Mouse (Mus musculus) gastrocnemius, adult 2 months (tissue): ENCODE measurements at regions not wholly inside any gene's neighbourhood (a gene's known extent, or its start where the extent isn't known, plus 50 kb on each side); places are given as distances from the start of the nearest gene placed in this dataset.
A peak's percentile ranks its signal among the peaks of the same experiment; 100 is the strongest.

Experiments
- DNase-seq: peaks from one replicate; pipeline ENCODE4 v3.0.0; 2022
- H3K27ac ChIP-seq: fragments of 200-600 bp; 2 replicates; pipeline ENCODE4 v1.8.1; 2022; ENCODE audit warnings: mild to moderate bottlenecking
- H3K4me3 ChIP-seq: fragments of 200-600 bp; 2 replicates; pipeline ENCODE4 v1.8.1; 2022; ENCODE audit warnings: mild to moderate bottlenecking, moderate library complexity
- CTCF ChIP-seq: fragments of 200-600 bp; IDR thresholded peaks from 2 replicates; pipeline ENCODE4 v1.8.1; 2022; ENCODE audit warnings: antibody characterized with exemption, mild to moderate bottlenecking, moderate library complexity
- intact Hi-C: fragments of 180-260 bp; cut with DNase I; formaldehyde crosslinking; loops from one replicate; pipeline ENCODE4 v1.15.1; 2025

DNA sequence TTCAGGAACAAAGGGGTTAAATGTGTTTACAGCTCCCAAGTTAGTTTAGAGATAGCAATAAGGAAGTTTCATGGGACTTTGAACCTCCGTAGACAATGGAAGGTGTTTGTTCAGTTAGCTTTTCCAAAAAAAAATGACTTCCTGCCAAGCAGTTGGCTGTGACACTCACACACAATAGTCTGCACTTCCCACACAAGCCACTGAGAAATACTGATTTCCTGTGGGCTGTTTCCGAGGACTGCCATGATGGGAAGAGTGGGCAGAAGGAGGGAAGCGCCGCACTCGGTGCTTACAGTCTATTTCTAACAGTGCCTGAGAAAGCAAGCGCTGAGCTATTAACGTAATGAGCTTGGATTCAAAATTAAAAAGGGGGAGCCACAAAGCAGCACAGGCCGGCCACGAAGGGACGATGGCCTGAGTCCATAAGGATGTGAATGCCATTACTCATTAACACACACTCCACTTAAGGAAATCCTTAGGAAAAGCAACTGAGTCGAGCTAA is 144.4 kb upstream of the Nav3 start:
- Histone ChIP-seq H3K4me3 (peak overlapping the region; percentile 2; the same call in 1 of the 2 replicates), H3K27ac (no peak overlapping the region)
- TF ChIP-seq CTCF: no peak
- no peak for DNase-seq
- intact Hi-C loops: no loop called here

DNA sequence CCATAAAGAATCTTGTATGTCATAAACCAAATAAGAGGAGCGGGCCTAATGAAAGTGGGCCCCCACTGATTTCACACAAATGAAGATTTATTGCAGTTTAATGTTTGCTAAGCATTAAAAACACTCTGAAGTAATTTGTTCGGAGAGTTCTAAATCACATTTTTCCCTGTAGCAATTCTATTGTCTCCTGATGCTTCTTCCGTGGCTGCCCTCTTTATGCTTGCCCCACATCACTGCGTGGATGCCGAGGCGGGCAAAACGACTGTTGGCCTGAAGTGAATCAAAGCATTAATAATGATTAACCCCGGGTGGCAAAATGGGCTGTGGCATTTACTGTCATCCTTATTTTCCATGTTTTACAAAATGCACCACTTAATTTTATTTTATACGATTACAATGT is 134.9 kb upstream of the E2f7 start:
- H3K4me3 ChIP-seq: no peak overlapping the region
- intact Hi-C loops: no loop called here
- DNase-seq: no peak
- TF ChIP-seq CTCF: no peak
- H3K27ac ChIP-seq: no peak overlapping the region

DNA sequence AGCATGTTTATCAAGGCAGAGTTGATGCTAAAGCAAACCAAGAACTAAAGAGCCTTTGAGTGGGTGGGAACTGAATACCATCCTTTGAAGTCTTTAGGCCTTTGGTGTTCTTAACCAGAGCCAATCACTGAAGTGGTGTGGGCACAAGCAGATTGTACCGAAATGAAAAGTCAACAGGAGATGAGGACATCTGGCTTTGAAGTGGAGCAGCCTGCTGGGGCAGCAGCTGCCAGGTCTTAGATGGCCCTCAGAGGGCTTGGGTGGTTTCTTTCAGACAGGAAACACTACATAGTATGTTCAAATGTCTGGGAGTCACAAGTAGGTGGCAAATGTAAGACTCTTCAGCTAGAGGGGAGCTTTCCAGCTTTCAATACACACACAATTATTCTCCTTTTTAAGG is 128.2 kb upstream of the E2f7 start:
- TF ChIP-seq CTCF: no peak
- intact Hi-C loops: no loop called here
- Histone ChIP-seq H3K4me3 (no peak overlapping the region), H3K27ac (no peak overlapping the region)
- no peak for DNase-seq

DNA sequence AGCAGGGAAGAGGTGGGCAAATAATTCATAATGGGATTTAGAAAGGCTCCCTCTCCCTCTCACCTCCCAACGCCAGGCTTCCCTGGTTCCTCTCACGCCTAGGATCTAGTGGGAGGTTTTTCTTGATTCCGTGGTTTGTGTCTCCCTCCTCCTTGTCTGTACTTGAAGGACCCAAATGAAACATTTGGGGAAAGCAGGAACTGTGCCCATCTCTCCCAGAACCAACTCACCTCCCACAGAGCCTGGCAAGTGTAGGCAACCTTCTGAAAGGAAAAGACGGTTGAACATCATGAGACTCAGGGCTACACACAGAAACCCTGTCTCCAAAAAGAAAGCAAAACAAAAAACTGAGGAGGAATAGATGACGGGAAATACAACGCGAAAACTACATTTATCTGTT is 126.0 kb upstream of the E2f7 start:
- intact Hi-C loops: no loop called here
- H3K27ac ChIP-seq: no peak overlapping the region
- no peak for TF ChIP-seq CTCF
- no peak overlapping the region for H3K4me3 ChIP-seq
- DNase-seq: no peak

DNA sequence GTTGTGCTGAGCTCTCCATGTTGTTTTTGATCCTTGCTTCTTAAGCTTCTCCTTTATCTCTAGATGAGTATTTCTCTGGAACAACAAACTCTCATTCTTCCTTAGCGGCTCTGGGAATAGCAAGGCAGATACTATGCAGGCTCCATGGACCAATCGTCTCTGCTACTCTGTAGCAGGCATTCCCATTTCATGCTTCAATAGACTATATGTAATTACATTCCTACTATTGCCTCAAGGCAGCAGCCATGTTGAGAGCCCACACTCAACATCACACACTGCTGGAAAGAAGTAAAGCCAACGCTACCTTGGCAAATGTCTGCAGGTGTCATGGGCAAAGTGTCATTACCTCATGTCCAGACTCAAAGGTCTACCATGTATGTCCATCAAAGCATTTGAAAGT is 119.6 kb upstream of the E2f7 start:
- intact Hi-C loops: no loop called here
- DNase-seq: no peak
- H3K27ac ChIP-seq: no peak overlapping the region
- no peak overlapping the region for H3K4me3 ChIP-seq
- TF ChIP-seq CTCF: no peak

DNA sequence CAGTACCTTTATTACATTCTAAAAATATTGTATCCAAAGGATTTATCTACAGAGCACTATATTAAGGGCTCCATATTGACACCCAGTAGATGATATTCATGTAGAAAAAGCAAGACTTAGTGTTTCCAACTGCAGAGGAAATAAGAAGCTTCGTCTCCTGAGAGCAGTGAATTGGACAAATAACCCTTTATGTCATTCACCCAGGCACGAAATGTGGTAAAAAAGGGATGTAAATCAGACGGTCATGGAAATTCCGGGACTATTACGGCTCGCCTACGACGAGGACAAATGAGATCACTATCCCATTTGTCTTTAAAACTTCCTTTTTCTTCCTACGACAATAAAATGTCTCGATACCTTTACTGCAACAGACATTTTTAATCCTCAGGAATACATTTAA is 104.8 kb upstream of the E2f7 start:
- no peak for DNase-seq
- intact Hi-C loops: no loop called here
- Histone ChIP-seq H3K4me3 (no peak overlapping the region), H3K27ac (no peak overlapping the region)
- TF ChIP-seq CTCF: no peak

DNA sequence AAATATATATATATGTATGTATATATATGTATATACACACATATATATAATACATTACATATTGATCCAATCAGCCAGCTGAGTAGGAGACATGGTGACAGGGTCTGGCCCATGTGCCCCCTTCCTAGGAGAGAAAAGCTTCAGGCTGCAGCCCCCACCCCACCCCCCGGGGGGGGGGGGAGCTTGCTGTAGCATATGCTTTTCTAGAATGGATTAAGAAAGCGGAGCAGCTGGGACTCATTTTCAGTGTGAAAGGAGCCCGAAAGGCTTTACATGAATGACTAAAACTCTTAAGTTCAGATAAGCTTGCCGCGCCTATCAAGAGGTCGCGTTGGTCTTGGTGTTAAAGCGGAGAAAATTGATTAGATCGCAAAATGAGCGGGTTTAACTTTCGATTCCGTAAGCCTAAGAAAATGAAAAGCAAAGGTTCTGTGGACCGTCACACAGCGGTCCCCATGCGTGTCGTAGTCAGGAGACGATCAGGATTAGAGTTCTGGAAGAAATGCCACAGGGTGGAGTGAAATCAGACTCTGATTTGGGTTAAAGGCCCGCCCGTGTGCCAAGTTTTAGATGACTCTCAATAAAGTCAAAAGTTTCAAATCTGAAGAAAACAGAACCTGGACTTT is 103.1 kb upstream of the E2f7 start:
- H3K27ac ChIP-seq: no peak overlapping the region

DNA sequence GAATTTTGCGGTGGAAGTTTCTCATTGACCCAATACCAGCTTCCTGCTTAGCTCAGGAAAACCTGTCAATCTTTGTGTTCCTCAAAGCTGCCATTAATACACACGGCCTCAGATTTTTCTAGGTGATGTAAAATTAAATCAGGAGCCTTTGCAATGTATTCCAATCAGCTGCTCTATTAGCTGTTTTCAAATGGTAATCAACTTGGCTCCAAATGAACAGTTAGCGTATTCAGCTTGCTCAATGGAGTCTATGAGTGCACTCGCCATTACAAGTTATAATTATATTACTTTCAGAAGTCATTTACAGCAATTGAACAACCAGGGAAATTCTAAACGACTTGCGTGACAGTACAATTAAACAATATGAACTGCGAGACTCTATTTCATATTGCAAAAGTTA is 97.6 kb upstream of the E2f7 start:
- H3K27ac ChIP-seq: no peak overlapping the region
- intact Hi-C loops: no loop called here
- TF ChIP-seq CTCF: no peak
- no peak overlapping the region for H3K4me3 ChIP-seq
- DNase-seq: no peak

More for the DNA sequence above, 103.1 kb upstream of the E2f7 start:
- intact Hi-C loops: no loop called here
- H3K4me3 ChIP-seq: peak overlapping the region; percentile 63
- no peak for DNase-seq
- no peak for TF ChIP-seq CTCF

DNA sequence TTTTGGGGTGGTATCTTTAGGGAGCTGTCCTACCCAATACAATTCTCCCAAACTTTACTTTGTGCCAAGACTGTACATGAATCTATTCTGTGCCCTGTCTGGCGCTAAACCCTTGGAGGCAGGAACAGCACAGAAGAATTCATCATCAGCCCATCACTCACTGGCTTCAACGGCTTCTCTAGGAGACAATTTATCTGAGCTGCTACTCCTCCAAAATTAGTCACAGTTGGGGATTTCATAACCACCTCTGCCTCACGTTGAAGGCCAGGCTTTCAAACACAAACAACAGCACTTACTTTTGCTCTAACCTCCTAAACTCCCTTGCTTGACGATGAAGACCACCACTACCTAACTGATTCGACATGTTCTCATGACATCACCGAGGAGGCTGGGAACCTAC is 95.1 kb upstream of the E2f7 start:
- no peak overlapping the region for H3K4me3 ChIP-seq
- no peak overlapping the region for H3K27ac ChIP-seq
- intact Hi-C loops: no loop called here
- TF ChIP-seq CTCF: no peak
- DNase-seq: no peak

DNA sequence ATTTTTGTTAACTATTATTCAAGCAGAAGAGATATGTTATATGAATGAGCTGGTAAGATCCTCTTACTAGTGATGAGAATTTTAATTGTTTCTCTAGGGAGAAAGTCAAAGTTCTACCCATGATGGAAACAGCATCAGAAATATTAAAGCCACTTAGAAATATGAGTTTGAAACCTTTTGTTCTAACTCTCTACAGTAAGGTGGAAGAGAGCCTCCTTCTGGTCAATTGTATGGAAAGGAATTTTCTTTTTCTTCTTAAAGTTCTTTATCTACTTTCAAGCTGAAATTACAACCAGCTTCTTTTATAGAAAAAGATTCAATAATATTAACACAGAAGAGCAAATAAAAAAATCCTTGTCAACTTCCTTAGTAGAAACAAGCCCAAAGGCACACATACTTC is 94.4 kb upstream of the E2f7 start:
- DNase-seq: no peak
- intact Hi-C loops: no loop called here
- TF ChIP-seq CTCF: peak; percentile 14; the same call in 1 of the 2 replicates
- Histone ChIP-seq H3K4me3 (no peak overlapping the region), H3K27ac (no peak overlapping the region)

DNA sequence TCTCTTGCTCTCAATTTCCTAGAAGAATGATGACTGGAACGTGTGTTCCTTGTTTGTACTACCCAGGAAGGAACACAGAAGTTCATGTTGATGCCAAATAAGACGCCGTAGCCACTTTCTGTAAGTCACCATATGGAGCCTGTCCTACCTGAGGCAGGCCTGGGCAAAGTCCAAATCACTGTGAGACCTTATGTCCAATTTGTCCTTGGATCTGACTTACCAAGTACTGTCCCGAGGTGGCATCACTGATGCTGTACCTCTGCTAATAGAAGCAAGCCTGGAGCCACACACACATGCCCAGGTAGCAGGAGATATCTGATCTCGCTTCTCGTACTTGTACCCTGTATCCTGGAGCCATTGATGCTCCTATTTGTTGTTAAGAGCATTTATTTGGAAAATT is 91.2 kb upstream of the E2f7 start:
- H3K4me3 ChIP-seq: no peak overlapping the region
- H3K27ac ChIP-seq: no peak overlapping the region
- intact Hi-C loops: no loop called here
- no peak for TF ChIP-seq CTCF
- DNase-seq: no peak

DNA sequence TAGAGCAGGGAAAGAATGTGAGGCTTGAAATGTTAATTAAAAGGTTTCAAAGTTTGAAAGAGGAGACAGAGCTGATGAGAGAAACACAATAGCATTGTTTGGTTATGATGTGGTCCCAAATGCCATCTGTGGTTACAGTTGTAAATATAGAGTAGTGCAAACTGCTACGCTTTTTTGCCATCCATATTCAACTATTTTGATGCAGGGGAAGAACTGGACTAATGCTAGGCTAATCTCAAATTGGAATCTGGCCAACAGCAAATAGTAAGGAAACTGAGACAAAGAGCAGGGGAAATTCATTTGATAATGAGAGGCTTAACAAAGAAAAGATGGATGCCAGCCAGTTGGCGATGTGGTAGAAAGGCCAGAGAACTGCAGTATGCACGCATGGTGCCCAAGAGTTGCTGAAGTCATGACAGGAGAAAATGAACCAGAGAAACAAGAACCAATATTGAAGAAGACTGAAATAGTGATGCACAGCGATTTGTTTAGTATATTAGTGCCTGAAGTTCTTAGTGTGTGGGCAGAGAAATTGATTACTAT is 87.0 kb upstream of the E2f7 start:
- no peak for DNase-seq
- intact Hi-C loops: no loop called here
- TF ChIP-seq CTCF: no peak
- Histone ChIP-seq H3K4me3 (no peak overlapping the region), H3K27ac (no peak overlapping the region)

DNA sequence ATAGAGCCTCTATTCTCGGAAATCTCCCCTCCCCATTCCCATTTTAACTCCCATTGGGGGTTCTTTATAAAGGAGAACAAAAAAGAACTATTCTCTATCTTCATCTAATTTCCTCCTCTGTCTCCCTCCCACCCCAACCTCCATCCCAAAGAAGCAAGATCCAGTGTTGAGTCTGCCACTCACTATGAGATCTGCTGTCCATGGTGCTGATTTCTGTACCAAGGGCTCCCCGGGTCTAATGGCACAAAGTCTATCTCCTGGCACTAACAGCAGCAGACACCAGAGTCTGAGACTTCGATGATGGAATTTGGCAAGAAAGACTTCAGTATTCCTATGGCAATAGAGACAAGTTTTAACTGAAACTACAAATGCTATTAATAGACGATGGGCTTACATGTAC is 68.7 kb upstream of the E2f7 start:
- TF ChIP-seq CTCF: no peak
- DNase-seq: no peak
- H3K27ac ChIP-seq: no peak overlapping the region
- intact Hi-C loops: no loop called here
- no peak overlapping the region for H3K4me3 ChIP-seq
